Mouse (Mus musculus) megakaryocyte, embryonic 14.5 days (primary cell): ENCODE results near the gene Flvcr2.

ENCODE experiments used
- FLI1 ChIP-seq: IDR thresholded peaks from 2 replicates; pipeline ENCODE4 v1.6.1; 2012; ENCODE audit warnings: low read length, inconsistent platforms, mixed read lengths
- GATA1 ChIP-seq: IDR thresholded peaks from 3 replicates; pipeline ENCODE4 v1.6.1; 2012; ENCODE audit warnings: mixed read lengths, low read length, inconsistent platforms, borderline replicate concordance

DNA sequence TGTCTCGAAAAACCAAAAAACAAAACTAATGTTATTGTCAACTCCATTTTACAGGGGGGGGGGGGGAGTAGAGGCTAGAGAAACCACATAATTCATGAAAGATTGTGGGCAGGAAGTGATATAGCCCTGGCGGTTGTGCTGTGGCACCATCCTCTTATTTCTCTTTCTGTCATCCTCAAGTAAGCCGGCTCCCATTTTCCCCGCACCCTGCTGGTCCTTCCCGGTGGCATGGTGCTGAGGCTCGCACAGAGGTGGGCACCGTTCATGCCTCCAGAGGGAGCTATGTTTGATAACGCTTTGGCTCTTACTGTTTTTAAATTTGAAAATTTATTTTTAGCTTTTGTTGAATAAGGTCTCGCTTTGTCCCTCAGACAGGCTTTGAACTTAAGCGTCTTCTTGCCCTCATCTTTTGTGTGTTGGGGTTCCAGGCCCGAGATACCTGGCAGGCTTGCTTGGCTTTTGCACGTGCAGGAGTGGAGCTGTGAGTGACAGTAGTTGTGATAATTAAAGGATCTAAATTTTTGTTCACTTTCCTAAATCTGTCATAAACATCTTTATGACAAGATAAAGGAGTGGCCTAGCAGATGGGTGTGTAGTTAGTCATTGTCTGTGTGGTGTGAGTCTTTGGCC lies 93.1 kb downstream of the Flvcr2 start:
- no peak for TF ChIP-seq GATA1
- TF ChIP-seq FLI1: no peak
